Mouse (Mus musculus): ENCODE data around the gene Clstn3. TPM values are rescaled to one million over a fixed set of nuclear protein-coding genes. Genes with fewer than 3 reads are reported as not detected.
"Not testable (repeated sequence)": the region's sequence is repeated elsewhere in the genome, so short reads cannot be mapped to it uniquely, and the experiment has no call there.

Clstn3 gene
- polyA plus RNA-seq, 1 experiment from 2014 or later = 1.8 TPM

DNA sequence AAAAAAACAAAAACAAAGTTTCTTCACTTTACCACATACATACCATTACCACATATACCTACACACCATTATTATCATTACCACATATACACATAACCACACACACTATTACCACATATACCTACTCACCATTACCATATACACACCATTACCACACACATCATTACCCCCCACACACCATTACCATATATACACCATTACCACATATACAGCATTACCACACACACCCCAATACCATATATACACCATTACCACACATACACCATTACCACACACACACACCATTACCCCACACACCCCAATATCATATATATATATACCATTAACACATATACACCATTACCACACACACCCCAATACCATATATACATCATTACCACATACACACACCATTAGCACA is 57.4 kb downstream of the Clstn3 start:
- Histone ChIP-seq H3K9me3 (replicated peaks; ENCODE audit: control insufficient read depth, low read length) (no peaks in the 10 kb centered on the region), H3K4me1 (ENCODE audit: control insufficient read depth, insufficient read depth, low read length) (no peaks in the 10 kb centered on the region), H3K27ac (ENCODE audit: low read depth, low read length) (no peak overlapping the region), H3K4me2 (no peak overlapping the region), H3K9ac (ENCODE audit: low read depth, low read length) (no peak overlapping the region), H3K4me3 (ENCODE audit: low read depth, low read length) (no peak overlapping the region), H3K27me3 (ENCODE audit: control insufficient read depth, insufficient read depth, low read length) (no peaks in the 10 kb centered on the region), H3K36me3 (ENCODE audit: control insufficient read depth, insufficient read depth, low read length) (peaks cover 25% of the 10 kb centered on the region)
- ATAC-seq (replicated peaks; ENCODE audit: insufficient number of reproducible peaks, low FRiP score, low TSS enrichment) = no peak

DNA sequence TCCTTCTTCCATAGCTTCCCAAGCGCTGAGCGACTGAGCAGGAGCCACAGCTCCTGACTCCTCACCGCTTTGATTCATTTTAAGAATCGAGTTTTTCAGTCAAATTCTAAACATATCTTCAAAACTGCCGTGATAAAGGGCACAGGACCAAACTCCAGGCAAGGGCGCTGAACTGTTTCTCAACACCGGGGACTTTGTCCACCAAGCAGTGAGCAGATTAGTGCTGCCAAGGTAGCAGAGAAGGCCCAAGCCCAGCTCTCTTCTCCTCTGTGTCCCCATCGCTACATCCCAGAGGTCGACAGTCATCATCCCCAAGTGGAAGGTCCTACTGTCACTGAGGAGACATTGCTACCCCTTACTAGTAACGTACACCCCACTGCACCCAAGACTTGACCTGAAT is 58.3 kb downstream of the Clstn3 start:
- Histone ChIP-seq H3K4me1 (ENCODE audit: control insufficient read depth, insufficient read depth, low read length) (no peaks in the 10 kb centered on the region), H3K4me3 (ENCODE audit: low read depth, low read length) (no peak overlapping the region), H3K36me3 (ENCODE audit: control insufficient read depth, insufficient read depth, low read length) (peaks cover 26% of the 10 kb centered on the region), H3K9ac (ENCODE audit: low read depth, low read length) (no peak overlapping the region), H3K27ac (ENCODE audit: low read depth, low read length) (no peak overlapping the region), H3K9me3 (replicated peaks; ENCODE audit: control insufficient read depth, low read length) (no peaks in the 10 kb centered on the region), H3K4me2 (no peak overlapping the region), H3K27me3 (ENCODE audit: control insufficient read depth, insufficient read depth, low read length) (no peaks in the 10 kb centered on the region)
- WGBS (ENCODE audit: insufficient replicate concordance) = 93% methylated on average over 10 of the region's 10 CpGs
- ATAC-seq (replicated peaks; ENCODE audit: insufficient number of reproducible peaks, low FRiP score, low TSS enrichment) = no peak

DNA sequence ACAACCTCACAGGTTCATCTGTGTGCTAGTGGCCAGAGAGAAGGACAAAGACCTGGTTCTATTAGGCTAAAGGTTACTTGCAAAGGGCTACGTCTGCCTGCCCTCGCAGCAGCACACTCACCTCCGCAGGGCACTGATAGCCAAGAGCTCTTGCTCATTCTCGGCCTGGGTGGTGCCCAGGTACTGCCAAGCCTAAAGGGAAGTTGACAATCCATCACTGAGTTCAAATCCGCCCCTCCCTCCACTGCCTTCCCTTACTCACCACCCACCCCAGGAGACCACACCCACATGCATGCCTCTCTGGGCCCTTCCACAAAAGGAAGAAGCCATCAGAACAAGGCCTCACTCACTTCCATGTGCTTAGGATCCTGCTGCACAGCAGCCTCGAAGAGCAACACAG is 64.9 kb downstream of the Clstn3 start:
- ATAC-seq (replicated peaks; ENCODE audit: insufficient number of reproducible peaks, low FRiP score, low TSS enrichment) = no peak
- Histone ChIP-seq H3K36me3 (ENCODE audit: control insufficient read depth, insufficient read depth, low read length) (peaks cover 49% of the 10 kb centered on the region), H3K27me3 (ENCODE audit: control insufficient read depth, insufficient read depth, low read length) (no peaks in the 10 kb centered on the region), H3K9ac (ENCODE audit: low read depth, low read length) (no peak overlapping the region), H3K27ac (ENCODE audit: low read depth, low read length) (no peak overlapping the region), H3K9me3 (replicated peaks; ENCODE audit: control insufficient read depth, low read length) (no peaks in the 10 kb centered on the region), H3K4me1 (ENCODE audit: control insufficient read depth, insufficient read depth, low read length) (no peaks in the 10 kb centered on the region), H3K4me3 (ENCODE audit: low read depth, low read length) (no peak overlapping the region), H3K4me2 (no peak overlapping the region)
- WGBS (ENCODE audit: insufficient replicate concordance) = 88% methylated on average over 6 of the region's 6 CpGs

DNA sequence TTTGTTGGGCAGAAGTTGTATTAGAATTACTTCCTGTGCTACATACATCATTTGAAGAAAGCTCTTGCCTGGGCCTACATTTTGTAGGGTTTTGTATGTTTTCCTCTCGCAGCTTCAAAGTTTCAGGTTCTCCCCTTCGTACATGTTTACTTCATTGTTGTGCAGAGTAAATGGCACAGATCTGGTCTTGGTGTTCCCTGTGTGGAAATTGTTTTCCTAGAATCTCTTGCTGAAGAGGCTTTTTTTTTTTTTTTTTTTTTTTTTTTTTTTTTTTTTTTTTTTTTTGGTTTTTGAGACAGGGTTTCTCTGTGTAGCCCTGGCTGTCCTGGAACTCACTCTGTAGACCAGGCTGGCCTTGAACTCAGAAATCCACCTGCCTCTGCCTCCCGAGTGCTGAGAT is 69.6 kb downstream of the Clstn3 start:
- not testable (repeated sequence) for H3K27me3 ChIP-seq (ENCODE audit: control insufficient read depth, insufficient read depth, low read length); H3K9me3 ChIP-seq (replicated peaks; ENCODE audit: control insufficient read depth, low read length); H3K4me1 ChIP-seq (ENCODE audit: control insufficient read depth, insufficient read depth, low read length); ATAC-seq (replicated peaks; ENCODE audit: insufficient number of reproducible peaks, low FRiP score, low TSS enrichment); H3K9ac ChIP-seq (ENCODE audit: low read depth, low read length); H3K4me2 ChIP-seq; H3K27ac ChIP-seq (ENCODE audit: low read depth, low read length); H3K4me3 ChIP-seq (ENCODE audit: low read depth, low read length)
- peaks cover 27% of the 10 kb centered on the region for H3K36me3 ChIP-seq (ENCODE audit: control insufficient read depth, insufficient read depth, low read length)
- 86% methylated on average over 3 of the region's 3 CpGs for WGBS (ENCODE audit: insufficient replicate concordance)

Other genes with a start within 250 kb of the Clstn3 start
- not detected in 2 replicates for gene Vmn2r27, start 232.9 kb downstream of the Clstn3 start, polyA plus RNA-seq (2014; fragmentation: Nextera tagmentation; extraction: Ambion mirVana)
- not detected in 2 replicates for gene Cd163, start 160.1 kb downstream of the Clstn3 start, polyA plus RNA-seq (2014; fragmentation: Nextera tagmentation; extraction: Ambion mirVana)
- 17.8 and 22.1 TPM in 2 replicates for gene Pex5, start 49.7 kb downstream of the Clstn3 start, polyA plus RNA-seq (2014; fragmentation: Nextera tagmentation; extraction: Ambion mirVana)
- 0.16 and 0.35 TPM in 2 replicates for gene C1rl, start 28.3 kb upstream of the Clstn3 start, polyA plus RNA-seq (2014; fragmentation: Nextera tagmentation; extraction: Ambion mirVana)
- 0.09 and 0.21 TPM in 2 replicates for gene C1ra, start 47.6 kb upstream of the Clstn3 start, polyA plus RNA-seq (2014; fragmentation: Nextera tagmentation; extraction: Ambion mirVana)
- gene C1s1, start 77.6 kb upstream of the Clstn3 start, polyA plus RNA-seq (2014; fragmentation: Nextera tagmentation; extraction: Ambion mirVana) = 0.26 TPM in 1 of 2 replicates, not detected in the other
- not detected in 2 replicates for gene C1rb, start 105.5 kb upstream of the Clstn3 start, polyA plus RNA-seq (2014; fragmentation: Nextera tagmentation; extraction: Ambion mirVana)
- not detected in 2 replicates for gene C1s2, start 171.3 kb upstream of the Clstn3 start, polyA plus RNA-seq (2014; fragmentation: Nextera tagmentation; extraction: Ambion mirVana)
- 35.5 and 41.1 TPM in 2 replicates for gene Lpcat3, start 198.2 kb upstream of the Clstn3 start, polyA plus RNA-seq (2014; fragmentation: Nextera tagmentation; extraction: Ambion mirVana)
- gene Emg1, start 247.4 kb upstream of the Clstn3 start, polyA plus RNA-seq (2014; fragmentation: Nextera tagmentation; extraction: Ambion mirVana) = 139 and 148 TPM in 2 replicates
- 335 and 336 TPM in 2 replicates for gene Phb2, start 247.5 kb upstream of the Clstn3 start, polyA plus RNA-seq (2014; fragmentation: Nextera tagmentation; extraction: Ambion mirVana)